Mouse (Mus musculus): Measurements from ENCODE around the gene Gm9040. TPM values are rescaled to one million over a fixed set of nuclear protein-coding genes. Genes with fewer than 3 reads are reported as not detected.
A peak's percentile ranks its signal among the peaks of the same experiment; 100 is the strongest.
"Not testable (repeated sequence)": the region's sequence is repeated elsewhere in the genome, so short reads cannot be mapped to it uniquely, and the experiment has no call there.

Gene Gm9040
- not detected for total RNA-seq (2021)
- long read RNA-seq, experiment 1 = 0 reads
- long read RNA-seq, experiment 2 = 0 reads

- DNase-seq (ENCODE audit: extremely low spot score in 1 of 2, low spot score in 2 of 2); H3K27ac ChIP-seq; intact Hi-C loops (cut with DNase I); H3K4me3 ChIP-seq: not testable (repeated sequence)
These were observed at the start of gene Gm9040 for GRCm38 (mm10) chr10:118326869-118327268. TSS of gene Gm9040 (minus strand) at chr10:118326969.

GRCm38 (mm10) chr10:118370443-118370842, 43.7 kb upstream of the Gm9040 start:
- peak; percentile 99 for TF ChIP-seq CTCF (IDR thresholded peaks at IDR 0.05)
- DNase-seq (ENCODE audit: extremely low spot score in 1 of 2, low spot score in 2 of 2) = peak; percentile 75 to 81
- no peak overlapping the region for H3K27ac ChIP-seq
- H3K4me3 ChIP-seq = no peak overlapping the region
- intact Hi-C loops (cut with DNase I) = loop anchor here (2.0 kb wide), 1 partner anchor 214 kb away; no protein-coding TSS in a partner anchor

GRCm38 (mm10) chr10:118369518-118369917, 42.7 kb upstream of the Gm9040 start:
- no peak for DNase-seq (ENCODE audit: extremely low spot score in 1 of 2, low spot score in 2 of 2)
- intact Hi-C loops (cut with DNase I) = no loop called here
- H3K27ac ChIP-seq = no peak overlapping the region
- no peak for TF ChIP-seq CTCF (IDR thresholded peaks at IDR 0.05)
- no peak overlapping the region for H3K4me3 ChIP-seq

DNA sequence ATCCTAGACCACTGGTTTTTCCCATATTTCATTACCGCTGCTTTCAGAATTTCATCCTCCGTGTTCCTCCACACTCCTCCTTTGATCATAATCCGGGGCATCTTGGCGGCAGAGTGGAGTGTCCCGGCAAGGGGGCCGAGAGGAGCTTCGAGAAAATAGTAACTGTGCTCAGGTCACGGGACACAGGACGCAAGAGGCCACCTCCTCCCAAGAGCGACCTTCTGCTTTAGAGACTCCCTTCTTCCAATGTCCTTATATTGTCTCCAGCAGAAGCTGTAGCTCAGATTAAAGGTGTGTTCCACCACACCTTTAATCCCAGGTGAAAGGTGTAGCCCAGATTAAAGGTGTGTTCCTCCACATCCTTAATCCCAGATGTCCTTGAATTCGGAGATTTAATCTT, 27.2 kb upstream of the Gm9040 start, which contains the start of gene Gm9049:
Gene Gm9049, minus strand, starts transcription at position 101 of the 400 bp plus-strand sequence.
- DNase-seq (ENCODE audit: extremely low spot score in 1 of 2, low spot score in 2 of 2); intact Hi-C loops (cut with DNase I); H3K27ac ChIP-seq; H3K4me3 ChIP-seq: not testable (repeated sequence)

- H3K4me3 ChIP-seq; DNase-seq (ENCODE audit: extremely low spot score in 1 of 2, low spot score in 2 of 2); intact Hi-C loops (cut with DNase I); H3K27ac ChIP-seq: not testable (repeated sequence)
These were observed 21.8 kb upstream of the Gm9040 start, which contains the start of gene Gm9048 for GRCm38 (mm10) chr10:118348579-118348978. TSS of gene Gm9048 (minus strand) at chr10:118348679.

DNA sequence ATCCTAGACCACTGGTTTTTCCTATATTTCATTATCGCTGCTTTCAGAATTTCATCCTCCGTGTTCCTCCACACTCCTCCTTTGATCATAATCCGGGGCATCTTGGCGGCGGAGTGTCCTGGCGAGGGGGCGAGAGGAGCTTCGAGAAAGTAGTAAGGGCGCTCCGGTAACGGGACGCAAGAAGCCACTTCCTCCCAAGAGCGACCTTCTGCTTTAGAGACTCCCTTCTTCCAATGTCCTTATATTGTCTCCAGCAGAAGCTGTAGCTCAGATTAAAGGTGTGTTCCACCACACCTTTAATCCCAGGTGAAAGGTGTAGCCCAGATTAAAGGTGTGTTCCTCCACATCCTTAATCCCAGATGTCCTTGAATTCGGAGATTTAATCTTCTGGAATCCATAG, 16.4 kb upstream of the Gm9040 start, which contains the start of gene Gm9046:
Gene Gm9046, minus strand, starts transcription at position 101 of the 400 bp plus-strand sequence.
- not testable (repeated sequence) for DNase-seq (ENCODE audit: extremely low spot score in 1 of 2, low spot score in 2 of 2); H3K27ac ChIP-seq

DNA sequence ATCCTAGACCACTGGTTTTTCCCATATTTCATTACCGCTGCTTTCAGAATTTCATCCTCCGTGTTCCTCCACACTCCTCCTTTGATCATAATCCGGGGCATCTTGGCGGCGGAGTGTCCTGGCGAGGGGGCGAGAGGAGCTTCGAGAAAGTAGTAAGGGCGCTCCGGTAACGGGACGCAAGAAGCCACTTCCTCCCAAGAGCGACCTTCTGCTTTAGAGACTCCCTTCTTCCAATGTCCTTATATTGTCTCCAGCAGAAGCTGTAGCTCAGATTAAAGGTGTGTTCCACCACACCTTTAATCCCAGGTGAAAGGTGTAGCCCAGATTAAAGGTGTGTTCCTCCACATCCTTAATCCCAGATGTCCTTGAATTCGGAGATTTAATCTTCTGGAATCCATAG, 11.0 kb upstream of the Gm9040 start, which contains the start of gene Gm9045:
Gene Gm9045, minus strand, starts transcription at position 101 of the 400 bp plus-strand sequence.
- H3K27ac ChIP-seq; intact Hi-C loops (cut with DNase I); H3K4me3 ChIP-seq; DNase-seq (ENCODE audit: extremely low spot score in 1 of 2, low spot score in 2 of 2): not testable (repeated sequence)

More for the DNA sequence above, 16.4 kb upstream of the Gm9040 start, which contains the start of gene Gm9046:
- intact Hi-C loops (cut with DNase I); H3K4me3 ChIP-seq: not testable (repeated sequence)

DNA sequence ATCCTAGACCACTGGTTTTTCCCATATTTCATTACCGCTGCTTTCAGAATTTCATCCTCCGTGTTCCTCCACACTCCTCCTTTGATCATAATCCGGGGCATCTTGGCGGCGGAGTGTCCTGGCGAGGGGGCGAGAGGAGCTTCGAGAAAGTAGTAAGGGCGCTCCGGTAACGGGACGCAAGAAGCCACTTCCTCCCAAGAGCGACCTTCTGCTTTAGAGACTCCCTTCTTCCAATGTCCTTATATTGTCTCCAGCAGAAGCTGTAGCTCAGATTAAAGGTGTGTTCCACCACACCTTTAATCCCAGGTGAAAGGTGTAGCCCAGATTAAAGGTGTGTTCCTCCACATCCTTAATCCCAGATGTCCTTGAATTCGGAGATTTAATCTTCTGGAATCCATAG, 5.5 kb upstream of the Gm9040 start, which contains the start of gene Gm9044:
Gene Gm9044, minus strand, starts transcription at position 101 of the 400 bp plus-strand sequence.
- DNase-seq (ENCODE audit: extremely low spot score in 1 of 2, low spot score in 2 of 2); H3K27ac ChIP-seq; intact Hi-C loops (cut with DNase I); H3K4me3 ChIP-seq: not testable (repeated sequence)

- TF ChIP-seq CTCF (IDR thresholded peaks at IDR 0.05) = no peak
- intact Hi-C loops (cut with DNase I) = no loop called here
- Histone ChIP-seq H3K4me3 (no peak overlapping the region), H3K27ac (no peak overlapping the region)
- no peak for DNase-seq (ENCODE audit: extremely low spot score in 1 of 2, low spot score in 2 of 2)
These were observed 7.7 kb downstream of the Gm9040 start for GRCm38 (mm10) chr10:118319024-118319423.

- DNase-seq (ENCODE audit: extremely low spot score in 1 of 2, low spot score in 2 of 2); intact Hi-C loops (cut with DNase I); H3K27ac ChIP-seq; H3K4me3 ChIP-seq: not testable (repeated sequence)
These were observed 24.6 kb downstream of the Gm9040 start for GRCm38 (mm10) chr10:118302133-118302532.

DNA sequence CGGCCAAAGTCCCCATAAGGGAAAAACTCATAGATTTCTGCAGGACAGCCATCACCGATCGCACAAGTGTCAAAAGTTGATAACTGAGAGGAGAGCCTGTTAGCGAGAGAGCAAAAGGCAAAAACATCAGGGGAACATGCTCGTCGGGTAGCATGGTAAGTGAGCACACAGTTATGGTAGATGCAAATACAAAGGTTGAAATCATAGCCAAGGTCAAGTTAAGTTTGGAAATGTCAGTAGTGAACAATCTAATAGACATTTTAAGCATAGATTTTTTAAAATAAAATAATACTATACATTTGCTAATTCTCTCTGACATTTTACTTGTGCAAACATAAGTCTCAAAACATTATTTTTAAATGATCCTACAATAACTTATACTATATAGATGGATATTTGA, 31.8 kb downstream of the Gm9040 start, which contains the start of gene Iltifb:
Gene Iltifb, minus strand, starts transcription at position 101 of the 400 bp plus-strand sequence.
- no peak for DNase-seq (ENCODE audit: extremely low spot score in 1 of 2, low spot score in 2 of 2)
- TF ChIP-seq CTCF (IDR thresholded peaks at IDR 0.05) = no peak
- Histone ChIP-seq H3K4me3 (no peak within 1 kb of the TSS), H3K27ac (no peak within 1 kb of the TSS)
- intact Hi-C loops (cut with DNase I) = no loop called here

- DNase-seq (ENCODE audit: extremely low spot score in 1 of 2, low spot score in 2 of 2); H3K4me3 ChIP-seq; H3K27ac ChIP-seq; intact Hi-C loops (cut with DNase I): not testable (repeated sequence)
These were observed 43.8 kb downstream of the Gm9040 start for GRCm38 (mm10) chr10:118283016-118283415.

DNA sequence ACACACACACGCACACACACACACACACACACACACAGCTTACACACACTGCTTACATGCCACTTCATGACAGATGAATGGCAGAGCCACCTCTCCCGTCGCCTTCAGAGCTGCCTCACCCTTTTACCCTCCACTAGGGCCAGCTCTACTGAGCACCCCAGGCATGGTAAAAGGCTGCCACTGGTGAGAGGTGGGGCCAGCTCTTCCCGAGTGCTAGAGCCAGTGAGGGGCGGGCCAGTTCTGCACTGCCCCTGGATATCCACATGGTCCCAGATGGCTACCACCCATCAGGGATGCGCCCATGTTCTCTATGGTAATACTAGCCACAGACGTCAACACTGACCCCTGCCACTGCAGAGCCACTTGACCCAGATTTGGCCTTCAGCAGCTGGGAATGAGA, 44.2 kb downstream of the Gm9040 start:
- H3K27ac ChIP-seq; intact Hi-C loops (cut with DNase I); DNase-seq (ENCODE audit: extremely low spot score in 1 of 2, low spot score in 2 of 2); H3K4me3 ChIP-seq: not testable (repeated sequence)

- H3K4me3 ChIP-seq; H3K27ac ChIP-seq; intact Hi-C loops (cut with DNase I); DNase-seq (ENCODE audit: extremely low spot score in 1 of 2, low spot score in 2 of 2): not testable (repeated sequence)
These were observed 48.7 kb downstream of the Gm9040 start for GRCm38 (mm10) chr10:118278069-118278468.
